Mouse (Mus musculus) c-Kit-positive CD71-positive TER-119-negative erythroid progenitor cells, embryonic 14.5 days (primary cell): ENCODE results near the gene Icosl.
"Not testable (repeated sequence)": the region's sequence is repeated elsewhere in the genome, so short reads cannot be mapped to it uniquely, and the experiment has no call there.

Experiments
- DNase-seq: peaks from one replicate; pipeline ENCODE4 v3.0.0-alpha.2; 2013; ENCODE audit warnings: low read depth

Icosl gene

DNA sequence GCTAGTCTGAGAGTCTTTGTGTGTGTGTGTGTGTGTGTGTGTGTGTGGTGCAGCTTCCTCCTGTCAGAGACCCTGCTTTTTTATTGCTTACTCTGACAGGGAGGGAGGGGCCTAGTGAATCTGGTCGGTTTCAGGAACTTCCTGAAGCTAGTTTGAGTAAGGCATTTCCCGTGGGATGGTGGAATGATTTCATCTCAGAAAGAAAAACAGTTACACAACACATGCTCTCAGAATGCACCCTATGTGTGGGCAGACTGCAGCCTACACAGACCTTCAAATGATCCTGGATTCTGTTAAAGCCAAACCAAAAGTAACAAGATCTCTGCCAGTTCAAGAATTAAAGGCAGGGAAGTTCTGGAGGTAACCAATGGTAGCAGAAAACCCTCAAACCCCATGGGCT lies 46.1 kb downstream of the Icosl start:
- DNase-seq: no peak

DNA sequence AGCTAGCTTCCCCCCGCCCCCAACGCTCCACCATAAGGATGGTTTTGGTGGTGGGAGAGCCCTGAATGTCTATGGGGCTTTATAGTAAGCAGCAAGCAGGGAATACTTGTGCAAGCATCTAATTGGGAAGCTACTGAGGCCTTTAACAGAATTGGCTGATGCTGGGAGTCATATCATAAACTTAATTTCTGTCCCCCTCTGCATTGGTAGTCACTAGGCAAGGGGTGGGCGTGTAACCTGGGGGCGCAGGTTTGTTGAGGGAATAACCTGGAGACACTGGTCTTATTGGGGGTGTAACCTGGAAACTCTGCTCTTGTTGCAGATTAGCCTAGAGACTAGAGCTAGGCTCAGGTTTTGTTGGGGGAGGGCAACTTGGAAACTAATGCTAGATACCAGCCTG lies 50.3 kb downstream of the Icosl start:
- no peak for DNase-seq

DNA sequence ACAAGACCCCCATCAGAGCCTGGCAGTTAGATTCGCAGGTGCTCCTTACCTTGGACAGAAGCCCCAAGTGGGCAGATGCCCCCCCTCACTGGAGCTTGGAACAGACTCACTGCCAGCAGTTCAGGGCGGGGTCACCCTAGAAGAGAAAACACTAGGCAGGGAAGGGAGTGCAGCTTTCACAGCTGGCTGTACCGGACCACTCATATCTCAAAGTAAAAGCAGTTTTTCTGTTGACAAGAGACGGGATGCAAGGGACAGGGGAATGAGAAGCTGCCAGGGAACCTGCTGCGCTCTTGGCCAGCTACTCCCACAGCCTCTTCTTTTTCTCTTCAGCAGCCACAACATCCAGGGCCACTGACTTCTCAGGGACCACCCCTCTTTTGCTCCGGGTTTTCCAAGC lies 55.0 kb downstream of the Icosl start:
- not testable (repeated sequence) for DNase-seq

DNA sequence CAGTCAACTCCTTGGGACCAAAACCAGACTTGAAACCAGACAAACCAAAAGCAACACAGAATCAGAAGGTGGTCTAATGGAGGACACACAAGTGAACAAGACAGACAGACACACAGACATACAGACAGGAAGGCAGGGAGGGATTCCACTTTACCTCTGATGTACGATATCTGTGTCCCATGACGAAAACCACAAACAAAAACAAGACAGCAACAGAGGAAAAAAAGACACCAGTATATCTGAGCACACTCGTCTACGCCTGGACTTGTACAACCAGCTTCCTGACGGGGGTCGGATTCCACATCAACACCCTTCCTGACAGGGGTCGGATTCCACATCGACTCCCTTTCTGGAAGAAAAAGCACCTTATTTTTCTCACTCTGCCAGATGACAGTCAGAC lies 56.0 kb downstream of the Icosl start:
- DNase-seq: not testable (repeated sequence)

DNA sequence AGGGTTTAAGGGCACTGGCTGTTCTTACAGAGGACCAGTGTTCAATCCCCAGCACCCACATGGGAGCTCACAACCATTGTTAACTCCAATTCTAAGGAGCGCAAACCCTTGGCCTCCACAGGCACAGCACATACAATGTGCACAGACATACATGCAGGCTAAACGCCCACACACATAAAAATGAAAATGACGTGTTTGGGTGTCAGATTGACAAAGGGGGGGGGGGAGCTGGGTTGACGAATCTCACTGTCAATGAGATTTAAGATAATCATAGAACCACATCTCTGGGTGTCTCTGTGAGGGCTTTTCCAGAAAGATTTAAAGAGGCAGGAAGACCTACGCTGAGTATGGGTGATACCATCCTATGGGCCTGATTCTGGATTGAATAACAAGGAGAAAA lies 57.2 kb downstream of the Icosl start:
- no peak for DNase-seq

DNA sequence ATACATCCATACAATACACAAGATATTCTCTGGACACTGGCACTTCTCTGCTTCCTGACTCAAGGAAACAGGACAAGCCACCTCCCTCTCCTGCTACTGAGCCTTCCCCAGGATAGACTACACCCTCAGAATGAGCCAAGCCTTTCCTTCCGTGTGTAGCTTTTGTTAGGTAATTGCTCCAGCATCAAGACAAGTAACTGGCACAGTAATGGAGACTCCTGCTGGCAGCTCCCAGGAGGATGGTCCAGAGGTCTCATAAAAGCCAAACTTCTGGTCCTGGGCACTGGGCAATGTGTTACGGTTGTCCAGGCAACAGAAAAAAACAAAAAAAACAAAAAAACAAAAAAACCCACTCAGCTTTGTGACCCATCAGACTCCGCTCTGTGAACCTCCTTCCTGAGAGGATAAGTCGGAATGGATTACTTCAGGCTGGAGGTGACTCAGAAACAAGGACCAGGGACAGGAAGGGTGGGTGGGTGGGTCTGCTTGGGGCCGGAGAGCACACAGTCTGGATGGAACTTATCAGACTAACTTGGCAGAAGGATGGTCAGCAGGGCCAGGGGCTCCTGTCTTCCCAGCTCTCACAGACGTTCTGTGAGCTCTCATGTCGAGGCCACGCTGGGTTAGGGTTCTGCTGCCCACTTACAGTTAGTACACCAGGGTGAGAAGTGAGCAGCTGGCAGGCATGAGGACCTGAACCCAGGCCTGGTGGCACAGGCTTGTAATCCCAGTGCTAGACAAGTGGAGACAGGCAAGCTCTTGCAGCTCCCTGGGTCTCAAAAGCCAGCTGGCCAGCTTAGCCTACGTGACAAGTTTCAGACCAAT lies 58.2 kb downstream of the Icosl start:
- DNase-seq: no peak

DNA sequence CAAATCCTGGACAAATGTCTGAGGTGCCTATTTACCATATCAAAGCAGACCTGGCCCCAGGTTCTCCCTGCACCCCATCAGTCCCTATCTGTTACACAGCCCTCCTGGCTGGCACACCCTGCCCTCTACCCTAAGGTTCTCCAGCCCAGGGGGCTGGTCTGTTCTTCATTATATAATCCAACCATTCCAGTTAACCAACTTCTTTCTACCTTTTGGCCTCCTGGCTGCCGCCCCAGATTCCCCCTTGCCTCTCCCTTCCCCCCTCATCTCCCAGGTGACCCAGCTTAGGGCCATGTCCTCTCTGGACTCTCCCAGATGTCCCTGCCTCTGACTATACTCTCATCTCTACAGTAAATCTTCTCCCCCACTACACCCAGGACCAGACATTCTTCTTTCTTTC lies 58.8 kb downstream of the Icosl start:
- DNase-seq: no peak

DNA sequence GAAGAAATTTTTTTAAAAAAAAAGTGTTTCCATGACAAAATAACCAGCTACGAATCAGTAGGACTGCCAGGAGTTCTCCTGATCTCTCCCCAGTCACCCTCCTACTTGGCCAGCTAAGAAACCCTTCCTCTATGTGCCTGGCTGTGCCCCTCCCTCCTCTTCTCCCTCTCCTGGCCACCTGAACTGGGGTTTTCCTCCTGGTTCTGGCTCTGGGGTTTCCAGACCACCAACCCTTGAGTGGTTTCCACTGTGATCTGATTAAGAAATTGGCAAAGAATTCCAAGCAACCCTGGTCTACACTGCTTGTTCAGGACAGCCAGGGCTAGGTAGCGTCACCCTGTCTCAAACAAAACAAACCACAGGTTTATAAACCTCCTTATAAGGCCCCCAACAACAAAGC lies 59.5 kb downstream of the Icosl start:
- no peak for DNase-seq

DNA sequence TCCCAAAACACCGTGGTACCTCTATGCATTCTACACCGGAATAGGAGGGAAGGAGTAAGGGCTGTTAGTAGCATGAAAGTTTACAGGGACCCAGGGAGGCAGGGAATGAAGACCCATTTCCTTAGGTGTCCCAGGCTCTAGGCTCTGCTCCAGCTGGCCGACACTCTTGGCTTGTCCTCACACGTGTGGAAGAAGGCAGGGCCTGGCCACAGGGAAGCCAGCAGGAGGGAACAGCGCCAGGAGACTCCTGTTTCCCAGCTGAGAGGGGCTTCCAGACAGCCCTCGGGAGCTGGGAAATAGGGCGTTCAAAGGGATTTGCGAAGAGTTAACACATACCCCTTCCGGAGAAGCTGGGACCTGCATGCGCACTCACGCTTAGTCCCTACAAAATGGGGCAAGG lies 60.3 kb downstream of the Icosl start:
- DNase-seq: no peak

DNA sequence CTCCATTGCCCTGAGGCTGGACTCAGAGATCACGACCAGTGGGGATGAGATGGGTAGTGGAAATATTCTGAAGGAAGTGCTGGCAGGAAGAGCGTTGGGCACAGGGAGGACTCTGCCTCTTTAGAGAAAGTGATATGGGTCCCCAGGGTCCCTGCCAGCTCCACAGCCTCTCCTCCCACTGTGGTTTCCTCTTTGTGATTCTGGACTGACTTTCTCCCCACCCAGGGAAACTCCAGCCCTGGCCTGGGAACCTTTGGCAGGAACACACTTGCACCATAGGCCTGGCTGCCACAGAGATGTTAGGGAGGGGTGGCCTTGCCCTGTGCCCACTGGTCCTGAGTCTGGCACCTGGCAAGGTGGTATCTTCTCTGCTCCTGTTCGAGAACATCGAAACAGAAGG lies 60.9 kb downstream of the Icosl start:
- no peak for DNase-seq
